Mouse (Mus musculus) erythroid progenitor cell, adult 5-6 weeks (primary cell): Measurements from ENCODE around the gene Myh14. TPM values are rescaled to one million over a fixed set of nuclear protein-coding genes. Genes with fewer than 3 reads are reported as not detected.

Source experiments
- ATAC-seq: replicated peaks from 2 replicates; pipeline ENCODE4 v1.8.0; 2016; ENCODE audit warnings: moderate number of reproducible peaks, mild to moderate bottlenecking, moderate TSS enrichment, inconsistent platforms; ENCODE audit not compliant: poor library complexity, low FRiP score, severe bottlenecking
- total RNA-seq, 2 experiments: library from RNA; stranded (forward) in 1 of 2; stranded (reverse) in 1 of 2; fragments of 150-400 nt in 1 of 2; fragments of 186-747, 209-891 nt in 1 of 2; gene quantifications; 2 replicates each; pipeline versions ENCODE4 v1.2.3 to v1.2.4; 2015 to 2017; ENCODE audit warnings: low replicate concordance in 2 of 2

Gene Myh14
- total RNA-seq, 2 experiments from 2014 or later: 0.08 TPM; not detected in 1

DNA sequence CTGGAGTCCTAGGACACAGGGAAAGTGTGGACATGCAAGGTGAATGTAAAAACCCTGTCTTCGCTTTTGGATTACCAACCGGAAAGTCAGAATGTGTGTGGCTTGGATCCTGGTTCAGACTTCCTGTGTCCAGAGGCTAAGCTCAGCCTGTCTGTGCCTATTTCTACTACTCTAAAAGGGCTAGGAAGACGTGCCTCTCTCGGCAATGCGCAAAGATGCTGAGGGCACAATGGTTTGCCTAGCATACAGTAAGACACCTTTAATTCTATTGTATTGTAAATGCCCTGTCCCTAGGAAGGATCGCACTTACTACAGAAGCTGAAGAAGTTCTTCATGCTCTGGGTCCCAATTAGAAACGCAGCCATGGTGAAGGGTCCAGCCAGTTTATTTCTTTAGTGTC, 65.2 kb downstream of the Myh14 start:
- no peak for ATAC-seq

DNA sequence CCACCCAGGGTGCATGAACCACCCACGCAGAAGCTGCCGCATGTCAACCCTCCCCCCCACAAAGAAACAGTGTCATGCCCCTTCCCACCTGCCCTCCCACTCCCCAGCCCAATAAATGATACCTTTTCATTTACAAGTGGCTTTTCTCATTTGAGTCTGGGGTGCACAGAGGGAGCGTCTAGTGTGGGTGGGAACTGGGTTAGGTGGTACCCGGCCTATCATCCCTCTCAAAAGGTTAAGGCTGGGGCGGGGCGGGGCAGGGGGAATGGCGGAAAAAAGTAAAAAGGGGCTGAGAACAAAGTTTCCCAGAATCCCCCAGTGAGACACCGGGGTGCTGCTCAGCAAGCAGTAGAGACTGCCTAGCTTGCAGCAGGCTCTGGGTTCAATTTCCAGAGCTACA, 66.0 kb downstream of the Myh14 start:
- ATAC-seq: no peak

GRCm38 (mm10) chr7:44604139-44604606, 66.5 kb downstream of the Myh14 start:
- ATAC-seq: no peak

GRCm38 (mm10) chr7:44603186-44603855, 67.3 kb downstream of the Myh14 start:
- ATAC-seq: no peak

DNA sequence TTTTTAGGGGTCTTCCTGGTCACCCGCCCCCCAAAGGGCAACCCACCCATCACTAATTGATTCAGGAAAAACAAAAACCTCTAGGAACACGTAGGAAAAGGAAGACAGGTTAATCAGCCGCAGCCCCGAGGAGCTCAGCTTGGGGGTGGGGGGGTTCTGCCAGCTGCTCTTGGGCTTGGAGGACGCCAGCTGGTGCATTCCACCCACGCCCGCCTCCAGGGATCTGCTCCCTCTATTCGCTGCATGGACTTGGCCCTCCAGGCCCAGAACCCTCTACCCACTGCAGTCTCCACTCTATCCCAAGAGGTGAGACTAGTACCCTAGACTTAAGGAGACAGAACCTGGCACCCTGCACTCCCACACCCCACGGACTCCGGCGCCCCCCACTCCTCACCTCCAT, 68.2 kb downstream of the Myh14 start:
- no peak for ATAC-seq

DNA sequence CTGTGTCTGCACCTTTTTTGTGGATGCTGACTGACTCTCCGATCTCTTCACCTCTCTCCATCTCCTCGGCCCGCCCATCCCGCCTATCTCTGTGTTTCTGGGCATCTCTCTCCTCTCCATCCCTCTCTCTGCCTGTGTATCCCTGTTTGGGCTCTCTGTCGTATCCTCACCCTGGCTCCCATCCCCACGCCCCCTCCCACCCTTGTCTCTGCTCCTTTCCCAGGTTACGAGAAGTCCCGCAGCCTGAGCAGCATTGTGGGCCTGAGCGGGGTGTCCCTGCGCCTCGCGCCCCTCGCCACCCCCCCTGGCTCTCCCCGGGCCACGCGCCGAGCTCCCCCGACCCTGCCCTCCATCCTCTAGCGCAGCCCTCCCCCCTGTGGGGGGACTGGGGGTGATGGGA, 69.0 kb downstream of the Myh14 start:
- ATAC-seq: no peak

GRCm38 (mm10) chr7:44600691-44601262, 69.9 kb downstream of the Myh14 start:
- ATAC-seq: no peak

DNA sequence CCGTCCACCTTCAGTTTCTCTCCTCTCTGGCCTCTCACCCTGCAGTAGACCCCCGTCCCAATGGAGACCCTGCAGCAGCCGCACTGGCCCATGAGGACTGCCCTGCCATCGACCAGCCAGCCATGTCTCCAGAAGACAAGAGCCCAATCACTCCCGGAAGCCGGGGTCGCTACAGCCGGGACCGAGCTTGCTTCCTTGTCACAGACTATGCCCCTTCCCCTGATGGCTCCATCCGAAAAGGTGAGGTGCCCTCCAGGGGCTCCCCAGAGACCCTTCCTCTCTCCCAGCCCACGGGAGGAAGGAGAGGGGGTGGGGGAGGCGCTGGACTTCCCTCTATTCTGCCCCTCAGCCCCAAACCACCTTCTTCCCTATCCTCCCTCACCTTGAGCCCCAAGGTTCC, 72.3 kb downstream of the Myh14 start:
- ATAC-seq: no peak

GRCm38 (mm10) chr7:44597666-44598065, 73.0 kb downstream of the Myh14 start:
- no peak for ATAC-seq

GRCm38 (mm10) chr7:44596996-44597538, 73.6 kb downstream of the Myh14 start:
- no peak for ATAC-seq

- no peak for ATAC-seq
These were observed 74.6 kb downstream of the Myh14 start for GRCm38 (mm10) chr7:44596051-44596450.

- no peak for ATAC-seq
These were observed 75.5 kb downstream of the Myh14 start for GRCm38 (mm10) chr7:44595131-44595561.

DNA sequence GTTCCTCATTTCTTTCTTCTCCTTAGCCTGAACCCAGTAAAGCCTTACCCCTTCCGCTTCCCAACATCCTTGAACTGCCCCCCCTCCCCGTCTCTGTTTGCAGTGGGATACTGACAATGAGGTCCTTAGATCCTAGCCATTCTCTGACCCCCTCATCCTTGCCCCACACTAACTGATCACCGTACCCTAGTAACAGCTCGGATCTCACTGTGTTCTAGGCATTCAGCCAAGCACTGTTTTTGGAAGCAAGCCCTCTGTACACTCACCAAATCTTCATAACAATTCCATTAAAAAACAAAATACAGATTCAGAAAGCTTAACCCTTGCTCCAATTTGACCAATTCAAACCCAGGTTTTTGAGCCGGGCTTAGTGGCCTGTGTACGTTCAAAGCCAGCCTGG, 76.4 kb downstream of the Myh14 start:
- no peak for ATAC-seq

DNA sequence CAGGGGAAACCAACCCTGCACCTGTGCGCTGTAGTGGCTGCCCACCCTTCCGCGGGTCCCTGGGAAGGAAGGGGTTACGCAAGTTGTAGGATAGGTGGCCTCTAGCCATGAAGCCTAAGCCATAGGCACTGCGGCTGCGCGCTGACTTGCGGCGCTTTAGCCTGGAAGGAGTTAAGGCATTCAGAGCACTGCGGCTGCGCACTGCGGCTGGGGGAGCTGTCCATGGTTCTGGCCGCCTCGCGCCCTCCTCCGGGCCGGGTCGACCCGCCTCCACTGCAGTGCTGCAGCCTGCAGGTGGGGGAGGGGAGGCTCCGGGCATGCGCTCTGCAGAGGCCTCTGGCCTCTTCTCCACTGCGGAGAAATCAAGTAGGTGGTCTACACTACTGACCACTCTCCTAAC, 76.9 kb downstream of the Myh14 start:
- no peak for ATAC-seq

DNA sequence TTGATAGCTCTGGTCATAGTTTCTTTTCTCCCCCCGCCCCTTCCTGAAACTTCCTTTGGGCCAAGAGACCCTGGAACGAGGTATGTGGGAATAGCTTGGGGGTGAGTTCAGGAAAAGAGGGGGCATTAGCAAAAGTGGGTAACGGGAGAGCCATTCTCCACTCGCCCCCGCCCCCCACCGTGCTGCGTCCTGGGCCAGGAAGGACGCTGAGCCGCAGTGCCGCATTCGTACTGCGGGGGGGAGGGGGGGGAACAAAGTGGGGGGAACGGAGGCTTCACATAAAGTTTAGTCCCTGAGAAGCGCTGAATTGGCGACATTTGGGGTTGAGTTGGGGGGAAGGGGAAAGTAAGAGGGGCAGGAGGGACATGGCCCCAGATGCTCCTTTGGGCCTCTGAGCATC, 77.6 kb downstream of the Myh14 start:
- ATAC-seq: no peak

DNA sequence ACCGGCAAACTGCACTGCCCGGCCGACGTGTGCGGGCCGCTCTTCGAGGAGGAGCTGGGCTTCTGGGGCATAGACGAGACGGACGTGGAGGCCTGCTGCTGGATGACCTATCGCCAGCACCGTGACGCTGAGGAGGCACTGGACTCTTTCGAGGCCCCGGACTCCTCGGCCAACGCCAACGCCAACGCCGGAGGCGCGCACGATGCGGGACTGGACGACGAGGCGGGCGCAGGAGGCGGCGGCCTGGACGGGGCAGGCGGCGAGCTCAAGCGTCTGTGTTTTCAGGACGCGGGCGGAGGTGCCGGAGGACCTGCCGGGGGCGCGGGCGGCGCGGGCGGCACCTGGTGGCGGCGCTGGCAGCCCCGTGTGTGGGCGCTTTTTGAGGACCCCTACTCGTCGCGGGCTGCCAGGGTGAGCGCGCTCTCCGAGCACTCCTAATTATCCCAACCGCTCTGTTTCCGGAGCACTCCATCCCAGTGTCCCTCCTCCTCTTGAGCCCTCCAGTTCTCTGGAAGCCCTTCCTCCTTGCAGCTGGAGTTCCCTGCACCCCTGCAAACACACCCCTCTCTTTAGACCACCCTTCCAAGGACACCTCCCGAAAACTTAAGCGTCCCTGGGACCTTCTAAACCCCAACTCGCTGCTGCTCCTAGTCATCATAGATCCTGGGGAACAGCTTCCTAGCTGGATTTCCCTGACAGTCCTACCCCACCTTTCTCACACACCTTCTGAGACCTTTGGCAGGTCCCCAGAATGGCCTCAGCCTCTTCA, 79.1 kb downstream of the Myh14 start:
- no peak for ATAC-seq

DNA sequence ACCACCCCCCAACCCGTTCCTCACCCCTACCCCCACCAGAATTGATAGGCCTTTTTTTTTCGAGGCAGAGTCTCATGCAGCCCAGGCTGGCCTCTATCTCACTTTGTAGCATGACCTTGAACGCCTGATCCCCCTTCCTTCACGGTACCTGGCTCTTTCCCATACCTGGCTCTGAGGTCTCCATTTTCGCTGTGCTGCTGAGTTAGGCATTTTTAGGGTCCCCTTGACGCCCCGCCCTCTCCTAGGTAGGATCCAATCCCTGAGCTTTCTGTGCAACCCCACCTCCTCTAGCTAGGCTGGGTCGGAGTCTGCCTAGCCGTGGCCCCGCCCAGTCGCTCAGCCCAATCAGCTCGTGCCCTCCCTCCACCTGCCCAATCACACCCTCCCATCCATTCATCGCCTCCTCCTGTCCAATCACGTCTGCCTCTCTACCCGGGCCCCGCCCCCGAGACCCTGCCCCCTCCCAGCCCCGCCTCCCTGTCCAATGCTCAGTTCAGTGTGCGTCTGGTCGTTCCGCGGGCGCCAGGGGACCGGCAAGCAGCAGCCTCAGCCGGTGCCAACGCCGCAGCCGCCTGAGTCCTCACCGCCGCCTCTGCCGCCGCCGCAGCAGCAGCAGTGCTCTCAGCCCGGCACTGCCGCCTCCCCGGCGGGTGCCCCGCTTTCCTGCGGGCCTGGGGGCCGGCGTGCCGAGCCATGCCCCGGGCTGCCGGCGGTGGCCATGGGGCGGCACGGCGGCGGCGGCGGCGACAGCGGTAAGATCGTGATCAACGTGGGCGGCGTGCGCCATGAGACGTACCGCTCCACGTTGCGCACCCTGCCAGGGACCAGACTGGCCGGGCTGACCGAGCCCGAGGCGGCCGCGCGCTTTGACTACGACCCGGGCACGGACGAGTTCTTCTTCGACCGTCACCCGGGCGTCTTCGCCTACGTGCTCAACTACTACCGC, 80.0 kb downstream of the Myh14 start, which contains the start of gene Kcnc3:
Kcnc3 (plus strand) TSS at position 263 of the 946 bp plus-strand sequence.
- no peak for ATAC-seq

GRCm38 (mm10) chr7:44589946-44590345, 80.7 kb downstream of the Myh14 start:
- no peak for ATAC-seq

GRCm38 (mm10) chr7:44589149-44589548, 81.5 kb downstream of the Myh14 start:
- ATAC-seq: no peak

GRCm38 (mm10) chr7:44588338-44588737, 82.3 kb downstream of the Myh14 start:
- ATAC-seq: no peak
